In the genomic region with DNA sequence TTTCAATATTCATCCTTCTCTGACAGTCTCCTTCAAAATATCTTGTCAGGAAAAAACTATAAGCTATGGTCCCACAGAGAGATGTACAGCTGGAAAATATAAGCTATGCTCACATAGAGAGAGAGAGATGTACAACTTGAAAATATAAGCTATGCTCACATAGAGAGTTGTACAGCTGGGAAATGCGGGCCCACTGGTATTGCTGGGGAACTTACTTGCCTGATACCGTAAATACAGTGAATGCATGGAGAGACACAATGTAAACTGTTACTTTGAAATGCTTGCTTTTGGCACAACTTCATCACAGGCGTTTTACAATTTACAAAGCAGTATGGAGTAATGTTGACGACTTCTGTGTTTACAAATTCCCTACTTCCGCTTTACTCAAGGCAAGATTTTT, we compare ENCODE assay signal across 39 mouse cellular contexts. TPM values are rescaled to one million over a fixed set of nuclear protein-coding genes. Genes with fewer than 3 reads are reported as not detected.
"Had no signal": no experiment of that assay in that cellular context is flagged by ENCODE, and none has a peak within 500 bp of the region (broad histone marks: within the 10 kb centered on the region; RNA-seq: fewer than 3 reads in every experiment).

No protein-coding gene starts in this region.

- H3K36me3 ChIP-seq: heart, embryonic 13.5 days; heart, embryonic 15.5 days; hindbrain, embryonic 13.5 days; hindbrain, embryonic 15.5 days; kidney, embryonic 15.5 days; limb, embryonic 13.5 days; limb, embryonic 15.5 days had no signal

- H3K4me3 ChIP-seq: gastrocnemius, adult 2 months; heart, adult 2 months; heart, embryonic 13.5 days; heart, embryonic 15.5 days; hindbrain, embryonic 13.5 days; hindbrain, embryonic 15.5 days; kidney, embryonic 15.5 days; limb, embryonic 13.5 days; limb, embryonic 15.5 days had no signal

- DNase-seq: gastrocnemius, adult 2 months; gastrocnemius, postnatal 10 days; gastrocnemius, postnatal 25 days; heart, adult 11 months; heart, adult 2 months; heart, postnatal 14 days; heart, postnatal 36 days; kidney, adult 11 months; kidney, adult 2 months; kidney, adult 9 months; kidney, postnatal 14 days; kidney, postnatal 36 days; layer of hippocampus, adult 9-11 months; layer of hippocampus, postnatal 36 days; left cerebral cortex, postnatal 4 days had no signal

- H3K4me2 ChIP-seq: heart, embryonic 11.5 days; heart, embryonic 13.5 days; heart, embryonic 15.5 days; hindbrain, embryonic 13.5 days; hindbrain, embryonic 15.5 days; kidney, embryonic 15.5 days; limb, embryonic 13.5 days; limb, embryonic 15.5 days had no signal

- H3K27ac ChIP-seq: gastrocnemius, adult 2 months; heart, adult 2 months; heart, embryonic 13.5 days; heart, embryonic 15.5 days; hindbrain, embryonic 13.5 days; hindbrain, embryonic 15.5 days; hindbrain, postnatal 0 days; kidney, embryonic 15.5 days; kidney, postnatal 0 days; limb, embryonic 13.5 days; limb, embryonic 15.5 days had no signal

- ATAC-seq: hindbrain, postnatal 0 days; intestine, embryonic 16.5 days had no signal

- H3K9ac ChIP-seq: heart, embryonic 13.5 days; heart, embryonic 15.5 days; hindbrain, embryonic 13.5 days; hindbrain, embryonic 15.5 days; kidney, embryonic 15.5 days; limb, embryonic 13.5 days; limb, embryonic 15.5 days had no signal

- H3K4me1 ChIP-seq: heart, embryonic 13.5 days; heart, embryonic 15.5 days; hindbrain, embryonic 13.5 days; hindbrain, embryonic 15.5 days; kidney, embryonic 15.5 days; limb, embryonic 13.5 days; limb, embryonic 15.5 days had no signal

- H3K27me3 ChIP-seq: heart, embryonic 13.5 days; heart, embryonic 15.5 days; hindbrain, embryonic 13.5 days; hindbrain, embryonic 15.5 days; kidney, embryonic 15.5 days; limb, embryonic 13.5 days; limb, embryonic 15.5 days had no signal

- H3K9me3 ChIP-seq: heart, embryonic 15.5 days; hindbrain, embryonic 15.5 days; kidney, embryonic 15.5 days; limb, embryonic 13.5 days; limb, embryonic 15.5 days had no signal

RNA-seq across cellular contexts. Expression of a gene that starts 29.3 kb away (rescaled TPM):
- total RNA-seq: gastrocnemius, adult 2 months; gastrocnemius, postnatal 10 days; gastrocnemius, postnatal 25 days; gastrocnemius, postnatal 4 days; heart, adult 2 months; heart, postnatal 14 days; heart, postnatal 36 days; hematopoietic stem cell, adult 5-6 weeks; hindbrain, postnatal 0 days; layer of hippocampus, adult 18-20 months; layer of hippocampus, adult 8-10 months; layer of hippocampus, postnatal 14 days; layer of hippocampus, postnatal 36 days; left cerebral cortex, adult 18-20 months; left cerebral cortex, adult 8-10 months; left cerebral cortex, postnatal 25 days; left cerebral cortex, postnatal 4 days had no signal
- polyA plus RNA-seq: frontal cortex, adult 2 months; heart, adult 2 months; heart, embryonic 11.5 days; heart, embryonic 13.5 days; heart, embryonic 15.5 days; heart, postnatal 0 days; hindbrain, embryonic 11.5 days; hindbrain, embryonic 13.5 days; hindbrain, embryonic 15.5 days; hindbrain, postnatal 0 days; intestine, embryonic 16.5 days; kidney, embryonic 15.5 days; kidney, postnatal 0 days; large intestine, adult 2 months; limb, embryonic 11.5 days; limb, embryonic 13.5 days; limb, embryonic 15.5 days had no signal
